Mouse (Mus musculus) right cerebral cortex, postnatal 4 days (tissue): Measurements from ENCODE around the gene D130052B06Rik.

ENCODE experiments used
- DNase-seq: peaks from one replicate; pipeline ENCODE4 v3.0.0-alpha.2; 2022

The D130052B06Rik gene

DNA sequence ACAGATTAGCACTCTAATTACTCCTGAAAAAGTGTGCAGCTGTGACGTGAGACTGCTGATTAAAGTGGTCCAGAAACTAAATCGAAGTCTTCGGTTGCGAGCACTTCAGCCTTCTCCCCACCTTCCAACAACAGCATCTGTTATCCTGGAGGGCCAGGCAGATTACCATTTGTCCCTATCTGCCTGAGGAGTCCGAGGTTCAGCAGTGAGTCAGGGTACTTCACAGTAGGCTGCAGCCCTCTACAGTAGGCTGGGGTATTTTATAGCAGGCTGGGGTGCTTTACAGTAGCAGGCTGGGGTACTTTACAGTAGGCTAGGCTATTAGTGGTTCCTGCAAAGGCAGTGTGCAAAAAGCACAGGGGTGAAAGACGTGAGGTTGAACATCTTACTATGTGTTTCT lies 69.3 kb downstream of the D130052B06Rik start:
- no peak for DNase-seq

DNA sequence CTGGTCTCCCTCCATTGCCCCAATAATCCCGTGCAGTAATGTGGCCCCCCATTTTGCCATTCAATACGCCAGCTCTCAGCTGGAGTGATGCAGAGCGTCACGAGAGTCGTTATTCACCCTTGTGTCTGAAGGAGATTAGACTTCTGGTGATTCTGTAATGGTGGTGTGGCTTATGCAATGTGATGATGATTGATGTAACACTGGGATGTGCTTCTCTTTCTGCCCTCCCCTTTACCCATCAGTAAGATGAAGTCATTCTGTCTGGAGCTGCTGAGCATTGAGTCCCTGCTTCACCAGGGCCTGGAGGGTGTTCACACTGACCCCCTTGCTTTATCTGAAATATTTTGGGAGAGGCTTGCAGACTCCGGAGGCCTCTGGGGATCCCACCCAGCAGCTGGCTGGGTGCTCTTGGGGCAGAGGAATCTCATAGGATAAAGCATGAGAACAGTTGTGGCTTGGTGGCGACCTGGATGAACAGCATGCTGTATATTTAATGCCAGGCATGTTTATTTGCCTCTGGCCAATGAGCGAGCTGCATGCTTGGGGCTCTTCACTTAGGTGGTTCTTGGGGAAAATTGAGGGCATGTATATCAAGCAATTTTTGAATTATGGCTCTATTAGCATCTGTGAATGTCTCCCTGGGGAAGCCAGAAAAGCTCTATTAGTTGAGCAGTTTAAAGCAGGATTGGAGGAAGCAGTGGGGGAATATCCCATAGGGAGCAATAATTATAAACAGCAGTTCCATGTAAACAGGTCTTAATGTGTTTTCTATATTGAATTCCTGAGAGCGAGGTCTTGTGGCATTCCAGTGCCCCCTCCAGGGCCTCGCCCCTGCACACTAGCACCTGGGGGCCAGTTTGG lies 71.2 kb downstream of the D130052B06Rik start:
- no peak for DNase-seq
